Mouse (Mus musculus) heart, adult 11 months (tissue): ENCODE measurements around the gene Edn2.

Experiments
- DNase-seq: peaks from one replicate; pipeline ENCODE4 v3.0.0; 2022

Edn2 gene

DNA sequence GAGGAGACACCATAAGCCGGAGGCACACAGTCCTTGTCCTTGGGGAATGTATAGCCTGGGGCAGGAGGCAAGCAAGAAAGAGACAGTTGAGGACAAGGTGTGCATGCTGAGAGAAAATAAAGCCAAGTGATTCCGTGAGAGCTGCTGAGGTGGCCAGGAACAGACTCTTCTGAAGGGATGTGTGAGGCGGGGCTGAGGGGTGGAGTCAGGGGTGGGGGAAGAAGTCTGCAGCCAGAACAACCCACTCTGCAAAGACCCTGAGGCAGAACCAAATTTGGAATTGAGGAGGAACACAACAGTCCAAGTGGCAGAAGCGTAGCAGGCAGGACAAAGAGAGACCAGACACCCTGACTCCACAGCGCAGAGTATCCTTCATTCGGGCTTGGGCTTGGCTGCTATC lies 51.1 kb downstream of the Edn2 start:
- DNase-seq, result no peak

DNA sequence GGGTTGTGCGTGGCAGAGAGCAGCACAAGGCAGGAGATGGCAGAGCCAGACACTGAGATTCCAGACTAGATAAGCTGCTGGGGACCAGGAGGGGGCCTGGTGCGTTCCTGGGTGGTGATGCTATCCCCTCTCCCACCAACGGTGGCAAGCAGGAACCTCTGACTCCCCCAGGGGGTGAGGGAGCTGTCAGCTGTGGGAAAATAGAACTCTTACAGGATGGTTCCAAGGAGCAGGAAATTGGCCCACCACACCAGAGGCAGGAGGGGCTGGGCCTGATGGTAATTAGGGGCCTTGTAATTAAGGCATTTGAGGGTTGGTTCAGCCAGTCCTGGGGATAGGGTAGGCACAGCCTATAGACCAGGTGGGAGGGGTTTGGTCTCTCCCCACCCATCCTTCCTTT lies 51.8 kb downstream of the Edn2 start:
- peak; percentile 82 for DNase-seq

DNA sequence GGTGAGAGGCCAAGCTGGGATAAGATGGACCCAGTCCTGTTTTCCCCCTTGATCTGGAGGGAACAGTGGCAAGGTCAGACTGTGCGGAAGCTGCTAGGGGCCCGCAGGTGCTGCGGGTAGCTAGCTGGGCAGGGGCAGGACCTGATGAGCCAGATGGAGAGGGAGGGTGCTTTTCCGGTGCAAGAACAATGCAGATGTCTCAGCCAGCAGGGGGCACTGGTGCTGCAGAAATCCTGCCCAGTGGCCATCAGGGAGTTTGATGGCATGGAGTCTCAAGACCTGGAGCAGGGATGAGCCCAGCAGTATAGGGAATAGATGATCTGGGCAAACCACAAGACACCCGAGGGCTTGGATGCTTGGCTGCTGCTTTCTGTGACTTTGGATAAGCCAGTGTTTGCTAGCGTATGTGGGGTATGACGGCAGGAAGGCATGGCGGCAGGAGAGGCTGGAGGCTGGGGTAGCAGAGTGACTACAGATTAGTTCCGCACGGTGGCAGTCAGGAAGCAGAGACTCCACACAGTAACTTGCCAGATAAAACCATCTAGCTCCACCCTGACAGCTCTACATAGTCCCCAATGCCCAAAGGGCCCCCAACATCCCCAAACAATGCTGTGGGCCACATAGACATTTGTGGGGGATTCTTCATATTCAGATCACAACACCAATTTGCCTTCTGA lies 55.0 kb downstream of the Edn2 start:
- DNase-seq, result peak; percentile 89

DNA sequence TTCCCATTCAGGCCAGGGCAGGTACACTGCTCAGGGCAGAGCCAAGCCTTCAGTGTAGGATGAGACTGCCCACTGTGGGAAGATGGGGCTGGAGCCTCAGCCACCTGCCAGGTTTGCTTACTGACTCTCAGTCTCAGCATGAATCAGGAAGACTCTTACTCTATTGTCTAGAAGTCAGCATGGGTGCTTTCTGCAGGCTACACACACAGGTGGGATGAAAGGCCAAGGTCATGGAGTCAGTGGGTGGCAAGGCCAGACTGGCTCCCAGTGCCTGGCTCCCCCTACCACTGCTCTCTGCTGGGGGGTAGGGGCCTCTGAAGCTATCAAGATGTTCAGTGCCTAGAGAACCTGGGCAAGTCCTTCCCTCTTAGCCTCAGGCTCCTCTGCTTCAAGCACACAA lies 55.9 kb downstream of the Edn2 start:
- no peak for DNase-seq
